Mouse (Mus musculus) heart, embryonic 12.5 days (tissue): Measurements from ENCODE around the gene Hoxd11. TPM values are rescaled to one million over a fixed set of nuclear protein-coding genes. Genes with fewer than 3 reads are reported as not detected.

Experiments
- ATAC-seq: fragments of 200-750 bp; cut with Nextera tagmentation; 2 replicates; pipeline ENCODE4 v1.8.0; 2017; ENCODE audit warnings: moderate TSS enrichment, moderate library complexity; ENCODE audit not compliant: insufficient number of reproducible peaks, low FRiP score
- H3K27ac ChIP-seq: fragments of 300-500 bp; sonication (generic); 2 replicates; pipeline ENCODE4 v1.5.1; 2016; ENCODE audit warnings: mild to moderate bottlenecking, moderate library complexity; ENCODE audit not compliant: poor library complexity, severe bottlenecking
- H3K27me3 ChIP-seq: fragments of 300-500 bp; sonication (generic); replicated peaks from 2 replicates; pipeline ENCODE4 v1.6.1; 2016; ENCODE audit warnings: mild to moderate bottlenecking, moderate library complexity
- H3K36me3 ChIP-seq: fragments of 300-500 bp; sonication (generic); 2 replicates; pipeline ENCODE4 v1.6.1; 2016; ENCODE audit warnings: mild to moderate bottlenecking, moderate library complexity
- H3K4me1 ChIP-seq: fragments of 300-500 bp; sonication (generic); replicated peaks from 2 replicates; pipeline ENCODE4 v1.6.1; 2016; ENCODE audit warnings: mild to moderate bottlenecking
- H3K4me2 ChIP-seq: fragments of 300-500 bp; sonication (generic); 2 replicates; pipeline ENCODE4 v1.6.1; 2016; ENCODE audit warnings: mild to moderate bottlenecking, moderate library complexity
- H3K4me3 ChIP-seq: fragments of 300-500 bp; sonication (generic); 2 replicates; pipeline ENCODE4 v1.5.1; 2016; ENCODE audit warnings: mild to moderate bottlenecking
- H3K9ac ChIP-seq: fragments of 300-500 bp; sonication (generic); 2 replicates; pipeline ENCODE4 v1.6.1; 2016; ENCODE audit warnings: mild to moderate bottlenecking, moderate library complexity
- H3K9me3 ChIP-seq: fragments of 300-500 bp; sonication (generic); replicated peaks from 2 replicates; pipeline ENCODE4 v1.6.1; 2016; ENCODE audit warnings: mild to moderate bottlenecking, moderate library complexity
- WGBS: fragments of 180-500 bp; shearing (Covaris S2); methylation state at CpG from one replicate; pipeline ENCODE4 v1.1.7; 2016; 5-methylcytosine and 5-hydroxymethylcytosine counted together
- polyA plus RNA-seq: library from polyadenylated mRNA; unstranded; fragments of >200 nt; fragmentation: Nextera tagmentation; extraction: Ambion mirVana; gene quantifications from 2 replicates; pipeline ENCODE4 v1.2.1, GENCODE M21; 2016

The Hoxd11 gene
- not detected in 2 replicates for polyA plus RNA-seq

DNA sequence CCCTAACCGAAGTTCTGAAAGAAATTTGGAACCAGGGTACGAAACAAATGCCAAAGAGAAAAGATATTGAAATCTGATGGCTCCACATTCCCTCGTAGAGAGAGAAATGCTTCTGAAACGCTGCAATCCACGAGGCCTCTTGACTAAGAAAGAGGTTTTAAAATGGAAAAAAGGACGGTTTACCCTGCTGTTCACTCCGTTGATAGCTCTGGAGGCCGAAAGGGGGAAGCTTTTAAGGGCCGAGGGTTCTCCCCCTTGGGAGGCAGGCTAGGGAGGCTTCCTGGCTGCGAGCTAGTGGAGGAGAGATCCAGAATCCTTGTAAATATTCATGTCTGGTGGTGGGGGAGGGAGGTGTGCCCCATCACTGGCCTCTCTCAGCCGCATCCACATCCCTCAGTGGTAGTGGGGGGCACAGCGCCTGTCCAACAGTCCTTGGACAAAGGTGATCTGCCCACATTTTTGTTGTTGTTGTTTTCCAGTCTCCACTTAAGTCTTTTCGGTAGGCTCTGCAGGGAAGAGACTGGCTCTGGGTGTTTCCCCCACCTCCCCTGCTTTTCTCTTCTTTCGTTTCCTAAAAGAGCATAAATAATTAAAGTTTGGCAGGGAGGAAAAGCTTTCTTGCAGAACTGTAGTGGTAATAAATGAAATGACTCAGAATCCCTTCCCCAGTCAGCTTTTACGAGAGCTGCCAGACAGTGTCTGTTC lies at the start of gene Hoxd11:
Hoxd11 (plus strand) TSS at position 667 of the 705 bp plus-strand sequence.
- ATAC-seq = no peak
- H3K27ac ChIP-seq = no peak within 1 kb of the TSS
- H3K4me2 ChIP-seq = peak within 1 kb of the TSS; percentile 26; the same call in 1 of the 2 replicates
- peaks cover 97% of the 10 kb centered on the region for H3K27me3 ChIP-seq
- H3K4me3 ChIP-seq = peak within 1 kb of the TSS; percentile 9; the same call in 1 of the 2 replicates
- H3K9ac ChIP-seq = no peak within 1 kb of the TSS
- no peaks in the 10 kb centered on the region for H3K9me3 ChIP-seq
- H3K36me3 ChIP-seq = no peaks in the 10 kb centered on the region
- under 1% methylated on average over 15 of the region's 15 CpGs for WGBS
- peaks cover 22% of the 10 kb centered on the region for H3K4me1 ChIP-seq

GRCm38 (mm10) chr2:74635412-74635811 lies 43.9 kb upstream of the Hoxd11 start:
- Histone ChIP-seq H3K4me2 (no peak overlapping the region), H3K4me1 (no peaks in the 10 kb centered on the region), H3K9me3 (peaks cover 4% of the 10 kb centered on the region; the same call in 1 of the 2 replicates), H3K9ac (no peak overlapping the region), H3K36me3 (no peaks in the 10 kb centered on the region), H3K4me3 (no peak overlapping the region), H3K27me3 (peaks cover 5% of the 10 kb centered on the region; the same call in 1 of the 2 replicates), H3K27ac (no peak overlapping the region)
- 61% methylated on average over 4 of the region's 4 CpGs for WGBS
- no peak for ATAC-seq

- Histone ChIP-seq H3K9ac (no peak overlapping the region), H3K27me3 (peaks cover 43% of the 10 kb centered on the region), H3K27ac (no peak overlapping the region), H3K4me3 (no peak overlapping the region), H3K36me3 (no peaks in the 10 kb centered on the region), H3K9me3 (0 out of 2 replicates have a peak, but pooled peaks cover 4% of the 10 kb centered on the region), H3K4me2 (no peak overlapping the region), H3K4me1 (no peaks in the 10 kb centered on the region)
- no peak for ATAC-seq
- 75% methylated on average over 5 of the region's 5 CpGs for WGBS
Observed at GRCm38 (mm10) chr2:74642431-74642830, 36.9 kb upstream of the Hoxd11 start.

DNA sequence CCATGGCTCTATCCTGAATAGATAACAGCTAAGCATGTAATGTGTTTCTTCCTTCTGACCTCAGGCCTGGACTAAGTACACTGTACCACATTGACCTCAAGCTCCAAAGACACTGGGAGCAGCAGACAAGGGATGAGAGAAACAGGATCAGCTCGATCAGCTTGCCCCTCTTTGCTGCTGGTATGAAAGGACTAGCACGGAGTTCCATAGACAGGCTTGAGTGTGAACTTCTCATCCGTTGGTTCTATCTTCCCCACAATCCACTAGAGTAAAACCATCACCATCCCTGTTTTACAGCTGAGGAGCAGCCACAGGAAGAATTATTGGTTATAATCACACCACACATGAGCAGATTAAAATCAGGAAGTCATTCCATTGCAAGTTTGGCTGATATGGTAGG lies 33.7 kb upstream of the Hoxd11 start:
- H3K27me3 ChIP-seq = peaks cover 70% of the 10 kb centered on the region
- no peak overlapping the region for H3K9ac ChIP-seq
- H3K27ac ChIP-seq = no peak overlapping the region
- 69% methylated on average over 3 of the region's 3 CpGs for WGBS
- no peak for ATAC-seq
- H3K4me3 ChIP-seq = no peak overlapping the region
- 0 out of 2 replicates have a peak, but pooled peaks cover 4% of the 10 kb centered on the region for H3K9me3 ChIP-seq
- no peaks in the 10 kb centered on the region for H3K36me3 ChIP-seq
- H3K4me1 ChIP-seq = no peaks in the 10 kb centered on the region
- no peak overlapping the region for H3K4me2 ChIP-seq

DNA sequence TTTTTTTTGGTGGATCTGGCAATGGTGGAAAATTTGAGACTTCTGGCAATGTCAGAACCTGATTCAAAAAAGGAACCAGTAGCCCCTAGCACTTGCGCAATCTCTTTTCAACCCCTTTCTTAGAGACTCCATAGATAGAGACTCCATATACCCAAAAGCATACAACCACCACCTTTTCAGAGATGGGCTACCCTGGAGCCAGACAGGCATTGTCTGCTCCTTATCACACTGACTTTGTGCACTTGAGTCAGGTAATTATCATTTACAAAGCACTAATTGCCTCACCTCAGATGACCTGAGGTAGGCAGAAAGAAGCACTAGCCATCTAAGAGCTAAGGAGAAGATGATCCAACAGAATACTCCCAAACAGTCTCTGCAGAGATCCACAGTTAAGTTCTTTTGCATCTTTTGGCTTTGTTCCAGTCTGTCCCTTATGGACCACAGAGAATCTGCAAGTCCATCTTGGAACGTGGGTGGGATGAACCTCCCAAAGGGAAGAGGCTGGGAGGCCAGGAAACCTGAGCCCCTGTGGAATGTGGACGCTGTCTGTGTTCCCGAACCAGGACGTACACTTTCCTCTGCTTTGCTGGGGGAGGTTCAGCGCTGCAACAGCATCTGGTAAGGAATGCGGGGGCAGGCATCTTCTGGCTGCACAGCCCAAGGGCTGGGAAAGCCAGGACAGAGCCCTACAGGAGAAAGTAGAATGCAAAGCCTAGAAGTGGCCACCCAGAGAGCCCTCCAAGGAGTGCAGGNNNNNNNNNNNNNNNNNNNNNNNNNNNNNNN lies 32.1 kb upstream of the Hoxd11 start:
- H3K4me1 ChIP-seq = no peaks in the 10 kb centered on the region
- H3K4me3 ChIP-seq = no peak overlapping the region
- no peak overlapping the region for H3K4me2 ChIP-seq
- H3K9ac ChIP-seq = no peak overlapping the region
- 0 out of 2 replicates have a peak, but pooled peaks cover 4% of the 10 kb centered on the region for H3K9me3 ChIP-seq
- no peak for ATAC-seq
- no peaks in the 10 kb centered on the region for H3K36me3 ChIP-seq
- WGBS = 14% methylated on average over 7 of the region's 7 CpGs
- H3K27me3 ChIP-seq = peaks cover 85% of the 10 kb centered on the region
- H3K27ac ChIP-seq = no peak overlapping the region

- Histone ChIP-seq H3K27ac (no peak overlapping the region), H3K4me1 (peaks cover 17% of the 10 kb centered on the region), H3K9ac (no peak overlapping the region), H3K4me3 (no peak overlapping the region), H3K36me3 (no peaks in the 10 kb centered on the region), H3K9me3 (no peaks in the 10 kb centered on the region), H3K27me3 (peaks cover 86% of the 10 kb centered on the region), H3K4me2 (no peak overlapping the region)
- 40% methylated on average over 2 of the region's 2 CpGs for WGBS
- no peak for ATAC-seq
Observed at GRCm38 (mm10) chr2:74652996-74653340, 26.4 kb upstream of the Hoxd11 start.

- peaks cover 17% of the 10 kb centered on the region for H3K4me1 ChIP-seq
- no peak overlapping the region for H3K4me2 ChIP-seq
- H3K36me3 ChIP-seq = no peaks in the 10 kb centered on the region
- ATAC-seq = no peak
- H3K4me3 ChIP-seq = no peak overlapping the region
- H3K27me3 ChIP-seq = peaks cover 84% of the 10 kb centered on the region
- H3K9ac ChIP-seq = no peak overlapping the region
- no peak overlapping the region for H3K27ac ChIP-seq
- H3K9me3 ChIP-seq = no peaks in the 10 kb centered on the region
- 13% methylated on average over 17 of the region's 17 CpGs for WGBS
Observed at GRCm38 (mm10) chr2:74653781-74654535, 25.4 kb upstream of the Hoxd11 start.

- ATAC-seq = no peak
- Histone ChIP-seq H3K4me1 (peaks cover 17% of the 10 kb centered on the region), H3K36me3 (no peaks in the 10 kb centered on the region), H3K9me3 (no peaks in the 10 kb centered on the region), H3K27me3 (peaks cover 84% of the 10 kb centered on the region), H3K4me3 (peak overlapping the region; percentile 42), H3K27ac (no peak overlapping the region), H3K9ac (no peak overlapping the region), H3K4me2 (no peak overlapping the region)
- WGBS = 5% methylated on average over 20 of the region's 20 CpGs
Observed at GRCm38 (mm10) chr2:74654743-74655419, 24.5 kb upstream of the Hoxd11 start.

GRCm38 (mm10) chr2:74655420-74655781 lies 24.0 kb upstream of the Hoxd11 start:
- Histone ChIP-seq H3K4me3 (peak overlapping the region; percentile 42), H3K9me3 (no peaks in the 10 kb centered on the region), H3K4me2 (peak overlapping the region; percentile 62), H3K4me1 (peaks cover 17% of the 10 kb centered on the region), H3K27ac (no peak overlapping the region), H3K9ac (no peak overlapping the region), H3K27me3 (peaks cover 80% of the 10 kb centered on the region), H3K36me3 (no peaks in the 10 kb centered on the region)
- no peak for ATAC-seq
- whole genome bisulfite sequencing = under 1% methylated on average over 44 of the region's 47 CpGs

- H3K4me1 ChIP-seq = peaks cover 21% of the 10 kb centered on the region
- H3K4me2 ChIP-seq = peak overlapping the region; percentile 62
- H3K9ac ChIP-seq = no peak overlapping the region
- peak overlapping the region; percentile 42 for H3K4me3 ChIP-seq
- ATAC-seq = no peak
- H3K36me3 ChIP-seq = no peaks in the 10 kb centered on the region
- under 1% methylated on average over 69 of the region's 69 CpGs for whole genome bisulfite sequencing
- H3K27ac ChIP-seq = no peak overlapping the region
- H3K9me3 ChIP-seq = no peaks in the 10 kb centered on the region
- peaks cover 80% of the 10 kb centered on the region for H3K27me3 ChIP-seq
Observed at GRCm38 (mm10) chr2:74655821-74656631, 23.3 kb upstream of the Hoxd11 start.
